Mouse (Mus musculus): ENCODE measurements around the gene Auh. TPM values are rescaled to one million over a fixed set of nuclear protein-coding genes. Genes with fewer than 3 reads are reported as not detected.

The Auh gene
- polyA plus RNA-seq, 1 experiment: 14.9 TPM

DNA sequence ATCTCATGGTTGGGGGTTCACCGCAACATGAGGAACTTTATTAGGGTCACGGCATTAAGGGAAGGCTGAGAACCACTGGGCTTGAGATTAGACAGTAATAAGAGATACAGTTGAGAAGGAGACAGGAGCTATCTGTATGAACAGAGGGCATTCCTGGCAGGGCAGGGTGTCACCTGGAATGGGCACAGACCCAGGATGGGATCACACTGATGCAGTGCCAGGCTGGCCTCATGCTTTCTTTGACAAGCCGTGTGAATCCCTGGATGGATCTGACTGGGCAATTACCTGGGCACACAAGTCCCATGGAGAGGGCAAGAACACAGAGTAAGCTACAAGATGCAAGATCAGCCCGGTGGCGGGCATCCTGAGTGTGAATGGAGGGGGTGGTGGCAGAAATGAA is 71.7 kb downstream of the Auh start:
- Histone ChIP-seq H3K27me3 (ENCODE audit: control insufficient read depth, insufficient read depth, low read length) (no peaks in the 10 kb centered on the region), H3K4me1 (ENCODE audit: control insufficient read depth, insufficient read depth, insufficient read length, low read length) (no peaks in the 10 kb centered on the region), H3K27ac (ENCODE audit: insufficient read depth, low read depth, low read length) (no peak overlapping the region), H3K4me3 (ENCODE audit: low read depth, low read length) (no peak overlapping the region), H3K36me3 (ENCODE audit: control insufficient read depth, insufficient read depth, low read length) (no peaks in the 10 kb centered on the region)
- 77% methylated on average over 5 of the region's 5 CpGs for WGBS
- TF ChIP-seq CTCF (IDR thresholded peaks at IDR 0.05; ENCODE audit: extremely low read depth, insufficient read length, insufficient replicate concordance, low read depth, low read length): no peak
- TF ChIP-seq POLR2A (IDR thresholded peaks at IDR 0.05; ENCODE audit: low read depth, low read length): no peak

DNA sequence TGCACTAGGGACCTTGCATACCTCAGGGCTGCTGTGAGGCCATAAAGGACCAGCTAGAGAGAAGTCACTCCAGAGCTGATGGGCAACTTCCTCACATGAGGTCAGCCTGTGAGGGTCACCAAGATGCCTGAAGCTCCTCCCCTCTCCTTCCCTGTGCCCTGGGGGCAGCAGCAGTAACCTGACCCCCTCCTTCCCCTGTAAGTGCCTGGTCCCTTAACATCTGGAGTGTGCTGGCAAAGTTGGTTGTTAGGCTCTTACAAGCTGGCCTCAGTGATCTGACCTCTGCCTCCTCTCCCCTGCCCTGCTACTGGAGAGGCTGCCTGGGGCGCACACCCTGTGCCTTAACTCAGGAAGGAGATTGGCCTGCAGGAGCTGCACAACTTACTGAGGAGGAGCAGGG is 75.9 kb downstream of the Auh start:
- Histone ChIP-seq H3K27ac (ENCODE audit: insufficient read depth, low read depth, low read length) (no peak overlapping the region), H3K27me3 (ENCODE audit: control insufficient read depth, insufficient read depth, low read length) (no peaks in the 10 kb centered on the region), H3K36me3 (ENCODE audit: control insufficient read depth, insufficient read depth, low read length) (no peaks in the 10 kb centered on the region), H3K4me1 (ENCODE audit: control insufficient read depth, insufficient read depth, insufficient read length, low read length) (peaks cover 13% of the 10 kb centered on the region), H3K4me3 (ENCODE audit: low read depth, low read length) (no peak overlapping the region)
- WGBS: 100% methylated on average over 1 of the region's 1 CpGs
- no peak for TF ChIP-seq POLR2A (IDR thresholded peaks at IDR 0.05; ENCODE audit: low read depth, low read length)
- TF ChIP-seq CTCF (IDR thresholded peaks at IDR 0.05; ENCODE audit: extremely low read depth, insufficient read length, insufficient replicate concordance, low read depth, low read length): no peak

DNA sequence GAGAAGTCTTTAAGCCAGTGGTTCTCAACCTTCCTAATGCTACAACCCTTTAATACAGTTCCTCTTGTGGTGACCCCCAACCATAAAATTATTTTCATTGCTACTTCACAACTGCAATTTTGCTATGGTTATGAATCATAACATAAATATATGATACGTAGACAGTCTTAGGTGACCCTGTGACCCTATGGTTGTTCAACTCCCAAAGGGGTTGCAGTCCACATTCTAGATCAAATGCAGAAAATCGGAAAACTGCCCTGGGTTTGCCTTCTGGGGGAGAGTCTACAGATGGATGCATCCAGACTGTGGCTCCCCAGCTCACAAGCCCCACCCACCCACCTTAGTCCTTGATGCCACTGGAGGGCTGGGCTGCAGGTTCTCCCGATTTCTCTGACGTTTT is 77.6 kb downstream of the Auh start:
- no peaks in the 10 kb centered on the region for H3K36me3 ChIP-seq (ENCODE audit: control insufficient read depth, insufficient read depth, low read length)
- no peak overlapping the region for H3K4me3 ChIP-seq (ENCODE audit: low read depth, low read length)
- no peaks in the 10 kb centered on the region for H3K27me3 ChIP-seq (ENCODE audit: control insufficient read depth, insufficient read depth, low read length)
- peaks cover 13% of the 10 kb centered on the region for H3K4me1 ChIP-seq (ENCODE audit: control insufficient read depth, insufficient read depth, insufficient read length, low read length)
- no peak for TF ChIP-seq CTCF (IDR thresholded peaks at IDR 0.05; ENCODE audit: extremely low read depth, insufficient read length, insufficient replicate concordance, low read depth, low read length)
- TF ChIP-seq POLR2A (IDR thresholded peaks at IDR 0.05; ENCODE audit: low read depth, low read length): no peak
- no peak overlapping the region for H3K27ac ChIP-seq (ENCODE audit: insufficient read depth, low read depth, low read length)
- 82% methylated on average over 4 of the region's 4 CpGs for WGBS

DNA sequence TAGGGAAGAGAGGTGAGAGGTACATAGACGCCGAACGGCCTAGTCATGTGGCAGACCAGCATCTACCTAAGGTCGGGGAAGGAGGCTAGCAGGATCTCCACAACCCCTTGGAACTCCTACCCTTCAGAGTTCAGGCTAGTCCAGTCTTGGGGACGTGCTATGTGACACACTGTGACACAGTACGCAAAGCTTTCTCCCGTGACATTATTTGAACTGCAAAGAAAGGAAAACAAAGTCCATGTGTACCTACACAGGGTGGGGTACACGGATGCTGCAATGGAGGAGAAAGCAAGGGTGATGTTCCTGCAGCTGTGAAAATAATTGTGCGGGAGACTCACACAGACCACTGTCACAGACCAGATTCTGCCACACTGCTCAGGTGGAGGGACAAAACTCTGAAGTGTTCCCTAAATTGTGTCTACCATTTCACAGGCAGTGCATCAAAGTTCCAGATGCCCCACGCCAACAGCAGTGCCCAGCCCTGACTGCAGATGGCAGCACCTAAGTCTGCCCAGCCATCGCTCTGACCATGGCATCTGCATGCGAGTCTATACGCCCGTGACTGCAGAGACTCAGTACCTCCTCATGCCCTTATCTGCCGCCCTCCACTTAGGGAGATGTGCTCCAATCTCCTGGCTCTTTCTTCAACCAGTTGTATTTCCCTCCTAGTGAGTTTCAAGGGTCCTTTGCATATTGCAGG is 79.3 kb downstream of the Auh start:
- Histone ChIP-seq H3K27me3 (ENCODE audit: control insufficient read depth, insufficient read depth, low read length) (no peaks in the 10 kb centered on the region), H3K36me3 (ENCODE audit: control insufficient read depth, insufficient read depth, low read length) (no peaks in the 10 kb centered on the region), H3K27ac (ENCODE audit: insufficient read depth, low read depth, low read length) (no peak overlapping the region), H3K4me1 (ENCODE audit: control insufficient read depth, insufficient read depth, insufficient read length, low read length) (peaks cover 13% of the 10 kb centered on the region), H3K4me3 (ENCODE audit: low read depth, low read length) (no peak overlapping the region)
- peak; percentile 69; the same call in 1 of the 2 replicates for TF ChIP-seq CTCF (IDR thresholded peaks at IDR 0.05; ENCODE audit: extremely low read depth, insufficient read length, insufficient replicate concordance, low read depth, low read length)
- no peak for TF ChIP-seq POLR2A (IDR thresholded peaks at IDR 0.05; ENCODE audit: low read depth, low read length)
- 46% methylated on average over 15 of the region's 15 CpGs for WGBS

DNA sequence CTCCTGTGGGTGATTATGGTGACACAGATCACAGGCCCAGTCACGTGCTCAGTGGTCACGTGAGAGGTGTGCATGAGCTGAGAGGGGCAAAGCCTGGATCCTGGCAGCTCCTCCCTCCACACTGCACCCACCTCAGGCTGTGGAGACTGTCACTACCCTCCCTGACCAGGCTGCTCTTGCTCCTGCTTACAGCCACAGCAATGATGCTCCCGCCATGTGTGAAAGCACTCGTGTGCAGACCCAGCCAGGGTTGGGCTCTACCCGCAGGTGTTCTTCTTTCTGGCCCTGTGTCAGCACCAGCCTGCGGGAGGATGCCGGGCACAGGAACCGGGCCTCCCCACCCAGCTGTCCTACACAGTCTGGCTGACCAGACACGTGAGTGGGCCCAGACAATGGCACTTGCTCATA is 80.1 kb downstream of the Auh start:
- no peak overlapping the region for H3K27ac ChIP-seq (ENCODE audit: insufficient read depth, low read depth, low read length)
- 72% methylated on average over 9 of the region's 9 CpGs for WGBS
- no peak for TF ChIP-seq CTCF (IDR thresholded peaks at IDR 0.05; ENCODE audit: extremely low read depth, insufficient read length, insufficient replicate concordance, low read depth, low read length)
- TF ChIP-seq POLR2A (IDR thresholded peaks at IDR 0.05; ENCODE audit: low read depth, low read length): no peak
- H3K4me1 ChIP-seq (ENCODE audit: control insufficient read depth, insufficient read depth, insufficient read length, low read length): peaks cover 13% of the 10 kb centered on the region
- H3K27me3 ChIP-seq (ENCODE audit: control insufficient read depth, insufficient read depth, low read length): no peaks in the 10 kb centered on the region
- no peak overlapping the region for H3K4me3 ChIP-seq (ENCODE audit: low read depth, low read length)
- H3K36me3 ChIP-seq (ENCODE audit: control insufficient read depth, insufficient read depth, low read length): no peaks in the 10 kb centered on the region

DNA sequence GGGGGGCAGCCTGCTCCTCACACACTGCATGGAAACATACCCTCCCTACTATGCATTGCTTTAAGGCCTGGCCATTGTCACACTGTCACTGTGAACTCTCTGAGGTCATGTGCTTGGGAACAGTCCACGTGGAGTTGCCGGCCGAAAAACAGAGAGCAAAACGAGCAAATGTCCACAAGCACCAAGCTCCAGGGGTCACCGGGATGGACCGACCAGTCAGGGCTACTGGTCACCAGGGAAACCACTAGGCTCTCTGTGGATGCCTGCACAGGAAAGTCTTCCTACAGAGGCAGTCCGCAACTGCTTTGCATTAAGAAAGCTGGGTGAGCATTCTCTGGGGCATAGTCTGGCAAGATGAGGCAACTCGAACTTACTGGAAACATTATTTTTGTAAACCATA is 82.0 kb downstream of the Auh start:
- Histone ChIP-seq H3K4me1 (ENCODE audit: control insufficient read depth, insufficient read depth, insufficient read length, low read length) (peaks cover 13% of the 10 kb centered on the region), H3K27ac (ENCODE audit: insufficient read depth, low read depth, low read length) (no peak overlapping the region), H3K27me3 (ENCODE audit: control insufficient read depth, insufficient read depth, low read length) (no peaks in the 10 kb centered on the region), H3K36me3 (ENCODE audit: control insufficient read depth, insufficient read depth, low read length) (no peaks in the 10 kb centered on the region), H3K4me3 (ENCODE audit: low read depth, low read length) (no peak overlapping the region)
- TF ChIP-seq CTCF (IDR thresholded peaks at IDR 0.05; ENCODE audit: extremely low read depth, insufficient read length, insufficient replicate concordance, low read depth, low read length) (no peak), POLR2A (IDR thresholded peaks at IDR 0.05; ENCODE audit: low read depth, low read length) (no peak)
- WGBS: 78% methylated on average over 8 of the region's 8 CpGs

DNA sequence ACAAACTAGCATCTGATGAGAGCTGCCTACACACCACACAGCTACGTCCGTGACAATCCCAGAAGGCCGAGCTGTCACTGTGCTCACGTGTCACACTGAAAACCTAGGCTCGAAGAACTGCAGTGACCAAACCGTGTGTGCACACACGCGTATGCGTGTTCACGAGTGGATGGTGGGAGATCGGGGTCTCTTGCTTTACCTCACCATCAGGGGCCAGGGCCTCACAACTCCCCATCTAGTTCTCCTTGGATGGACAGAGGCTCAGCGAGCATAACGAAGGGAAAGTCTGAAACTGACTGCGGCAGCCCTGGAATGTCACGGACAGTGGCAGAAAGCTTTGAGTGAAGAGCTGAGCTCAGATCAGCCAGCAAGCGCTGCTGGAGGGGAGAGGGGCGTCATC is 82.4 kb downstream of the Auh start:
- 94% methylated on average over 17 of the region's 17 CpGs for WGBS
- H3K4me1 ChIP-seq (ENCODE audit: control insufficient read depth, insufficient read depth, insufficient read length, low read length): peaks cover 13% of the 10 kb centered on the region
- TF ChIP-seq POLR2A (IDR thresholded peaks at IDR 0.05; ENCODE audit: low read depth, low read length) (no peak), CTCF (IDR thresholded peaks at IDR 0.05; ENCODE audit: extremely low read depth, insufficient read length, insufficient replicate concordance, low read depth, low read length) (no peak)

More for the DNA sequence above, 82.4 kb downstream of the Auh start:
- no peaks in the 10 kb centered on the region for H3K36me3 ChIP-seq (ENCODE audit: control insufficient read depth, insufficient read depth, low read length)
- H3K4me3 ChIP-seq (ENCODE audit: low read depth, low read length): no peak overlapping the region
- H3K27ac ChIP-seq (ENCODE audit: insufficient read depth, low read depth, low read length): no peak overlapping the region
- no peaks in the 10 kb centered on the region for H3K27me3 ChIP-seq (ENCODE audit: control insufficient read depth, insufficient read depth, low read length)

Measured in small intestine, adult 2 months (tissue).